Mouse (Mus musculus) left cerebral cortex, adult 9 months (tissue): Measurements from ENCODE around the gene Lias.
A peak's percentile ranks its signal among the peaks of the same experiment; 100 is the strongest.

ENCODE experiments used
- DNase-seq, 2 experiments: peaks; one replicate each; pipeline ENCODE4 v3.0.0; 2022; ENCODE audit warnings: low spot score in 2 of 2

Gene Lias

GRCm38 (mm10) chr5:65390648-65391644 is at the start of gene Lias, which contains the start of gene Rpl9:
Gene Lias (plus strand): TSS chr5:65391497.
Gene Rpl9 (minus strand): TSS chr5:65391444.
- peak; percentile 94 to 99 for DNase-seq

- no peak for DNase-seq
Measured at GRCm38 (mm10) chr5:65348168-65348567, 43.1 kb upstream of the Lias start, which contains the start of gene Klb. Gene Klb (plus strand): TSS chr5:65348314.

DNA sequence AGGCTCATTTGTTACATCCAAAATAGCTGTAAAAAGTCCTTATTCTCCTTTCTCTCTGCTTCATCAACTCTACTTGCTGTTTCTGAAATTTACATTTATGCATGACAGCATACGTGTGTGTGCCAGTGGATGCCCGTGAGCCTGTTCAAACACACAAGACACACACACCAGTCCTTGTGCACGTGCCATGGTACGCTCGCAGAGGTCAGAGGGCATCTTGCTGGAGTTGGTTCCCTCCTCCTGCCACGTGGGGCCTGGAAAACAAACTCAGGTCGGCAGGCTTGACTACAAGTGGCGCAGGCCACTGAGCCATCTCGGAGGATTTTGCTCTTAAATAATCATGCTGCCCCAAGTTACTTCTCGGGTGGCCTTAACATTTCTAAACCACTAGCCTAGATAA is 40.8 kb upstream of the Lias start:
- DNase-seq = no peak

DNA sequence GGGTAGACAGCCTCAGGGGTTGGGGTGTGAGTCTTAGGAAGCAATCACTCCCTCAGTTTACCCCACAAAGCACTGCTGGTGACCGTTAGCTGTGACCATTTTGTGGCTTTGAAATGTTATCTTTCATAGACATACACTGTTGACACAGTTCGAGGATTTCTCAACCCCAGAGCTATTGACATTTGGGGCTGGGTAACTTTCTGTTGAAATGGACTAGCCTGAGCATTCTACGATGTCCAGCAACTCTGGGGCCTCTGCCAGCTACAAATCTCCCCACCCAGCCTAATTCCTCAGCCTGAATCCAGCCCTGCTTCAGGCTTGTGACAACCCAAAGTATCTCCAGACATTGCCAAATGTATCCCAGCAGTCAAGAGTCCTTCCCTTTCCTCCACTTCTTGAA is 37.2 kb upstream of the Lias start:
- DNase-seq = no peak

- no peak for DNase-seq
Measured at GRCm38 (mm10) chr5:65354985-65355384, 36.3 kb upstream of the Lias start.

- no peak for DNase-seq
Measured at GRCm38 (mm10) chr5:65356851-65357250, 34.4 kb upstream of the Lias start.

DNA sequence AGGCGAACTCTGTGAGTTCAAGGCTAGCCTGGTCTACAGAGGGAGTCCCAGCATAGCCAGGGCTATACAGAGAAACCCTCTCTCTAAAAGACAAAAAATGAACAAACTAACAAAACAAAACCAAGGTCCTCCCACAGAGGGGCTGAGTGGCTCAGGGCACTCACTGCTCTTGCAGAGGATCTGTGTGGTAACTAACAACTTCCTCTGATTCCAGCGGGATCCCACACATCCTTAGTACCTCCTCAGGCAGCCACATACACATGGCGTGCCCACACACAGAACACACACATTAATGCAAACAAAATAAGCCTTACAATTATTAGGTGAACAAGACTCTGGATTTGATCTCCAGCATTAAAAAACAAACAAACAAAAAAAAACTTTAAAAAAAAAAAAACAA is 33.5 kb upstream of the Lias start:
- DNase-seq = no peak

GRCm38 (mm10) chr5:65367837-65368236 is 23.5 kb upstream of the Lias start:
- no peak for DNase-seq

- no peak for DNase-seq
Measured at GRCm38 (mm10) chr5:65371551-65371950, 19.7 kb upstream of the Lias start.

- no peak for DNase-seq
Measured at GRCm38 (mm10) chr5:65374746-65375145, 16.6 kb upstream of the Lias start.

DNA sequence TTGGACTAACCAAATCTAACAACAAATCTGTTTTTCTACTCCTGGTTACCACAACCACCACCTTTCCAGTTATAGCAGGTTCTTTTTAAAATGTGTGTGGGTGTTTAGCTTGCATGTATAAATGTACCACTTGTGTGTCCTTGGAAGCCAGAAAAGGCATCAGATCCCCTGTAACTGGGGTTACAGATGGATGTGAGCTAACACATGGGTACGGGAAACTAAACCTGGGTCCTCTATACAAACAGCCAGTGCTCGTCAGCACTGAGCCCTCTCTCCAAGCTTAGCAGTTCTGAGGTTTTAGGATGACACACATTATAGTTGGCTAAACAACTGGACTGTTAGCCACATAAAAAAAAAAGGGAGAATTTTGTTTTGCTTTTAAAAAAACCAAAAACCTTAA is 5.6 kb upstream of the Lias start:
- no peak for DNase-seq

GRCm38 (mm10) chr5:65387008-65387867 is 4.1 kb upstream of the Lias start:
- no peak for DNase-seq

GRCm38 (mm10) chr5:65391753-65392152 is 456 bp downstream of the Lias start:
- DNase-seq = no peak

- DNase-seq = no peak
Measured at GRCm38 (mm10) chr5:65394425-65394824, 3.1 kb downstream of the Lias start.

DNA sequence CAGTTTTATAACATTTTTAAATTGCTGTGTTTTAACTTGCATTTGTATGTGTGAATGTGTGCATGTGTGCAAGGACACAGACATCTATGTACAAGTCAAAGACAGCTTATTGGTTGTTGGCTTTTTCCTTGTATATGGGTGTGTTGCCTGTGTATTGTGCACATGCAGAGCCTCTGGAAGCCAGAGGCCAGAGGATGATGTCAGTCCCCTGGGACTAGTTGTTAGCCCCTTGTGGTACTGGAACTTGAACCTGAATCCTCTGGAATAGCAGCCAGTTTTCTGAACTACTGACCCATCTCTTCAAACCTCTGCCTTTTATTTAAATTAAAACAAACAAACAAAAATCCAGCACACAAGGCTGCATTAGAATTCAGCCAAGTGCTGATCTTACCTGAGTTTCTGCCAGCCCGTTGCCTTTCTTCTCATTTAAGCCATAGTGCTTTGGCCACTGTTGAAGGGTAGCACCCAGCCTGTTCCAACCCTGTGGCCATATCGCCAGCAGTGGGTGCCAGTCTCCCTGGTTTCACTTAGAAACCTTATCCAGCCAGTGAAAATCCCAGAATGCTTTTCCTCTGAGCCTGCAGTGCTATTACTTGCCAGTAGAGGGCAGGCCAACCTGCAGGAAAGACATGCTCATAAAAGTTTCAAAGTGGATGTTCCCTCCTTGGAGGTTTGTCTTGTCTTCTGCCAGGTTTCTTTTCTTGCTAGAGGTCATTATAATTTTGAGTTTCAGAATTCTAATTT is 10.1 kb downstream of the Lias start:
- peak; percentile 60 to 89 for DNase-seq

DNA sequence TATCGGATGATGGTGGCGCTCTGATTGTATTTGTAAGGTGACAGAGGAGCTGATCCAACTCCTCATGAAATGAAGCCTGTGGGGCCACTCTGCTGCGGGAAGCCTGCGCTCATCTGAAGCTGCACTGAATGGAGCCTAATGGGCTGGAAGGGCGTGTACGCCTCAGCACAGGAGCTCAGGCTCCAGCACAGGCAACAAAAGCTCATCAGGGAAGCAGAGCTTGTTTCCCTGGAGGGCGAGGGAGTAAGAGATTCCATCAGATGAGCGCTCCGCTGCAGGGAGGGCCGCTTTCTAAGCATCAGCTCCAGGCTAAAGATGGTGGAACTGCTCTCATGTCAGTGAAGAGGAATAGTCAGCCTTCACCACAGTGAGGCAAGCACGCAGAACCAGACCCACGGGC is 16.7 kb downstream of the Lias start:
- no peak for DNase-seq

DNA sequence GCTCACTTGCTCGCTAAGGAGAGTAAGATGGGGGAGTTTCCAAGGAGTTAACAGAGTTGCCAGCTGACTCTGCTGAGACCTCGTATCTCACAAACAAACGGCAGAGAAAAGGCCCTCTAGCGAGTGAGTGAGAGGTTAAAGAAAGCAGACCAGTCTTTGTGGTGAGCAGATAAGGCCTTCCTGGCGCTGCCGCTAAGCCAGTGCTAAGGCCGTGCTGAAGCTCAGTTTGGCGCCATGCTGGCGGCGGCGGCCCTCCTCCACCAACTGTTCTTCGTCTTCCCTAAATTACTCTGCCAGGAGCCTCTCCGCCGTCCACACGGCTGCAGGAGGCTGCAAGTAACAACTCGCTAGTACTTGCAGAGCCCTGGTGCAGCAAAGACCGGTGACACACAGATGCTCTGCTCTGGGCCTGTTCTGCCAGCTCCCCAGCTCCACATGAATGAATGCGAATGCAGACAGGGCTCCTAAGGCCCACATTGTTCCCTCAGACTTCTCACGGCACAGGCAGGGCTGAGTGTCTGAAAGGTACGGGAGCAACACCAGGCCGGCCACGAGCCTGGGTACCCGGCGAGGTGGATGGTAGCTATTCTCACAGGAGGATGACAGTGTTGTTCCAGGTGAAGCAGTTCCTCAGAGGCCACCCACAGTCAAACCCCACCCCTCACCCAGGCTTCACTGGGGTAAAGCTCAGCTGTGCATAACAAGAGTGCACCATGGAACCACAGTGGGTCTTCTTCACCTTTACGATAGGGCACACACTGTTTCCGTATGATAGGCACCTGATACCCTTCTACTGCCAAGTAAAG is 24.6 kb downstream of the Lias start:
- DNase-seq = no peak

- no peak for DNase-seq
Measured at GRCm38 (mm10) chr5:65419136-65419535, 27.8 kb downstream of the Lias start.

DNA sequence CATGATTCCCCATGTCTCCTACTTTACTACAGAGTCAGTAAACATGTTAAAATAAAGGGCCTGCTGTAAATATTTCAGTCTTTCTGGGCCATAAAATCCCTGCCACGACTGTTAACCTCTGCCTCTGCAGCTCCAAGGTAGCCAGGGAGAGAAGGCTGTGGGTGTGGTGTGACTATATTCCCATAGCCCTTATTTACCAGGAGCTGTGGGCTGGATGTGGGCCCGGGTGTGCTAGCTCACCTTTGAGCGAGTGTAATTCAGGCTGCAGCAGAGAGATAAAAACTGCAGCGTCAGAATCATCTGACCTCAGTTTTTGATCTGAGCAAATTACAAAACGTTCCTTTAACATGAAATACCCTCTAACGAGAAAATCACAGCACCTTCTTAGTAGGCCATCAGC is 29.5 kb downstream of the Lias start:
- DNase-seq = no peak

GRCm38 (mm10) chr5:65422803-65423202 is 31.5 kb downstream of the Lias start:
- no peak for DNase-seq

DNA sequence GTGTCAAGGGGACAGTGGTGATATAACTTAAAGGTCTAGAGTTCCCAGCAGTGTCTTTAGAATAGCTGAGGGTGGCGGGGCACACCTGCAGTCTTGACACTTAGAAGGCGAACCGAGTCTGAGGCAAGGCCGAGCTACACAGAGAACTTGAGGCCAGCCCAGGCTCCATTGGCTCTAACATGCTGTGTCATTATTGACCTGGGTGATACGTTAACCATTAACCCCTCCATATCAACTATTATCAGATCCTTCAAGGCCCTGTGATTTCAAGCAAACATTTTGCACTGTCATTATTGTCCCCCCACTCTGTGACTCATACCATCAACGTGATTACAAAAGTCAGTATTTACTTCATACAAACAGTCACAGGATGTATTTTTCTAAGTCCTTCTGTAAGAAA is 32.9 kb downstream of the Lias start:
- DNase-seq = no peak
